Mouse (Mus musculus) lung, adult 2 months (tissue): Measurements from ENCODE around the gene Arap2. TPM values are rescaled to one million over a fixed set of nuclear protein-coding genes. Genes with fewer than 3 reads are reported as not detected.
"Not testable (repeated sequence)": the region's sequence is repeated elsewhere in the genome, so short reads cannot be mapped to it uniquely, and the experiment has no call there.

Experiments used
- DNase-seq: peaks from one replicate; pipeline ENCODE4 v3.0.0; 2022
- H3K4me1 ChIP-seq: fragments of 200-500 bp; 2 replicates; pipeline ENCODE4 v1.6.1; 2011; ENCODE audit warnings: low read length; ENCODE audit not compliant: control insufficient read depth, insufficient read depth
- H3K4me3 ChIP-seq: fragments of 200-500 bp; replicated peaks from 2 replicates; pipeline ENCODE3; 2011; ENCODE audit warnings: low read depth, mild to moderate bottlenecking, control low read depth, low read length; ENCODE audit errors: extremely low read depth
- CTCF ChIP-seq: fragments of 200-500 bp; IDR thresholded peaks from 2 replicates; pipeline ENCODE4 v1.5.1; 2011; ENCODE audit warnings: mild to moderate bottlenecking, low read length, control low read depth; ENCODE audit not compliant: insufficient read depth
- POLR2A ChIP-seq: fragments of 200-500 bp; IDR thresholded peaks from 2 replicates; pipeline ENCODE4 v1.6.1; 2011; ENCODE audit warnings: low read depth, mild to moderate bottlenecking, control low read depth, low read length, borderline replicate concordance; ENCODE audit errors: extremely low read depth
- WGBS: fragments of 180-500 bp; shearing (Covaris S2); methylation state at CpG from one replicate; pipeline ENCODE4 v1.1.7; 2018; 5-methylcytosine and 5-hydroxymethylcytosine counted together
- polyA plus RNA-seq: library from polyadenylated mRNA; depleted of rRNA; stranded (reverse); fragments of >200 nt; gene quantifications from 2 replicates; pipeline ENCODE4 v1.2.3, GENCODE M21; 2012

Gene Arap2
- polyA plus RNA-seq, 1 experiment = 15.8 TPM

DNA sequence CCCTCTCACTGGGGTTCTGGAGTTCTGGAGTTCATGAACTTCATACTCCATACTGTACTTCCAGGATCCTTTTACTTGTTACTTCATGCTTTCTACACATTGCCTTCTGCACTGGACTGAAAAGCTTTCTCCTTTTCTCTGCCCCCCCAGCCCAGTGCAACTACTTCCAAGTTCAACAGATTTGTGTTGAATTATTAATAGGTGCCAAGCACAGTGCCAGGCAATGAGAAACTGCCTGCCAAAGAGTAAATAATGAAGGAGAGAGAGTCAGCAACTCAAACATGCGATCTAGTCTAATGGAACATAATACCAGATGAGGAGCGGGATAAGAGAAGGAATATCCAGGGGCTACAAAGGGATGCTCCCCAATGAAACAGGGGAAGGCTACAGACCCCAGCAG is 17.8 kb downstream of the Arap2 start:
- WGBS = 44% methylated on average over 2 of the region's 2 CpGs
- no peak for DNase-seq
- TF ChIP-seq CTCF (no peak), POLR2A (no peak)
- Histone ChIP-seq H3K4me3 (no peak overlapping the region), H3K4me1 (peaks cover 22% of the 10 kb centered on the region)

DNA sequence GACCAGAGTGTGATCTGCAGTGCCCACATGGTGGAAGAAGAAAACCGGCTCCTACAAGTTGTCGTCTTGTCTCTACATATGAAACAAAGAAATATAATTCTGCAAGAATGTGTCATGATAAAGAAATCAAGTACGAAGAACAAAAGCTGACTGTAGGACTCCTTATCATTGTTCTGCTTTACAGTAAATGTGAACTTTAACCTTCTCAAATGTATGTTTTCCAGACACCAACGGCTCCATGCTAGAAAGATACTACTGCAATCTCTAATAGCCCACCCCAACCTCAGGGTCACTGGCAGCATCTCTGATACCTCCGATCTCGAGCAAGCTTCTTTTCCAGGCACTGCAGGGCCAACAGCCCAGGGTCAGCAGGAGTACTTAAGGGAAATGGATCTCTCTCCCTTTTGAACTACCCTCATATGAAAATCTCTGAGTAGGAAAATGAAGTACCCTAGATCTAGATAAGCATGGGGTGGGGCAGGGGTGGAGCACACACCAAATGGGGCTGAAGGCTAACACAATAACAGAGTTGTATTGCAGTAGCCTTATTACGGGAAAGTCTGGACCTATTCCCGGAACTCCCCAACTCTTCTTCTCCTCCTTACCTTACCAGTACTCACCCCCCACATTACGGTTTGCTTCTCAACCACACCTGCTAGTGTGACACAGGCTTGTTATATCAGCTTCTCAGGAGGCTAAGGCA is 22.6 kb downstream of the Arap2 start:
- TF ChIP-seq POLR2A (no peak), CTCF (no peak)
- peaks cover 14% of the 10 kb centered on the region for H3K4me1 ChIP-seq
- no peak for DNase-seq
- H3K4me3 ChIP-seq = no peak overlapping the region
- 47% methylated on average over 9 of the region's 9 CpGs for WGBS

DNA sequence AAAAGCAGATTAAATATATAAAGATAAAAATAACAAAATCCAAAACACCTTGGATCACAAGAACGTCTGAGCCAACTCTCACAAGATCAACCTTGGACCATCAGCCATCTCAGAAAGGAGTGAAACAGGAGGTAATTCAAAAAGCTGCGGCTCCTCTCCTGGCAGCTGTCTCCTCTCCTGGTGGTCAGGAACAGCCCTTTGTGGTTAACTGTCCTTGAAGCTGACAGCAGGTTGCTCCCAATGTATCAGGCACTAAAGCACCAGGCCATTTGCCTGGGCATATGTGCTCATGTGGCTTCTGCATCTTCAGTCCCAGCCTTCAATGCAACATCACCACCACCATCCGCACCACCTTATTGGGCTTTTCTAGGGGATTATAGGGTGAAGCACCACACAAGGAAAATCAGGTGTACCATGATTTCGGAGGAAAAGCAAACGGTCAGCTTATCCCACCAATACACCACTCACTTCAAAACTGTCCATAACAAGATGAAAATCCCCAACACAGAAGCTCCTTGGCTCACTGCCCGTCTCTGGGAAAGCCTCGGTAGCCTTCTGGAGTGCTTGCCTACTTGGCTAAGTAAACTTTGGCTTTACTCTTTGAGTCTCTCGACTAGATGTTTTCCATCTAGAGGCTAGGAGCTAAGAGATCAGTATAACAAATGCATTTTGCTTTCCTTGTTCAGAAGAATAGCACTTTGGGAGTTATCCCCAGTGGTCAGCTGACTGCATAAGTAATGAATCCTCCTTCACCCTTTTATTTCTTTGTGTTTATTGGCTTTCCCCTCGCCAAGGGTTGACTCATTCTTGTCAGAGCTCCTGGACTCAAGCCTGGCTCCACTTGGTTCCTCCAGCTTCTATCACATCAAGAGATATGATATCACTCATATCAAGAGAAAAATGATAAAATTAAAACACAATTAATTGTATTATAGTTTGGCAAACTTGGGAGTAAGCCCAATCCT is 26.2 kb downstream of the Arap2 start:
- no peak for DNase-seq
- peaks cover 9% of the 10 kb centered on the region for H3K4me1 ChIP-seq
- TF ChIP-seq POLR2A (no peak), CTCF (no peak)
- WGBS = 56% methylated on average over 9 of the region's 9 CpGs
- H3K4me3 ChIP-seq = no peak overlapping the region

DNA sequence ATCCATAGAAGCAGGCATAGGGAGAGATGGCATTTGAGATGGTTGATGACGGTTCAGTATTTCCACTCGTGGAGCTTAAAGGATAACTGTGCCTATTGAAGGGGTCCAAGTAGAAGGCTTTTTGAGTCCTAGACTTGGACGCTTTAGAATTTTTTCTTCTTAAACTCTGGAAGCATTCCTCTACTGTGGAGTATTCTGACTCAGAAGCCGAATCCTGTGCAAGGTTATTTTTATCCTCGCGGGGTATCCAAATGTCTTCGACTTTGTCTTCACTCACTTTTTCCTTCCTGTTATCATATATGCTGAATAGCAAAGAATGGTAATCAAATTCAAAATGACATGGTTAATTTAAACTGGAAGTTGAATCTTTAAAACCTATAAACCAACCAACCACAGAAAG is 35.4 kb downstream of the Arap2 start:
- DNase-seq, H3K4me3 ChIP-seq, H3K4me1 ChIP-seq: not testable (repeated sequence)
- 89% methylated on average over 7 of the region's 7 CpGs for WGBS

DNA sequence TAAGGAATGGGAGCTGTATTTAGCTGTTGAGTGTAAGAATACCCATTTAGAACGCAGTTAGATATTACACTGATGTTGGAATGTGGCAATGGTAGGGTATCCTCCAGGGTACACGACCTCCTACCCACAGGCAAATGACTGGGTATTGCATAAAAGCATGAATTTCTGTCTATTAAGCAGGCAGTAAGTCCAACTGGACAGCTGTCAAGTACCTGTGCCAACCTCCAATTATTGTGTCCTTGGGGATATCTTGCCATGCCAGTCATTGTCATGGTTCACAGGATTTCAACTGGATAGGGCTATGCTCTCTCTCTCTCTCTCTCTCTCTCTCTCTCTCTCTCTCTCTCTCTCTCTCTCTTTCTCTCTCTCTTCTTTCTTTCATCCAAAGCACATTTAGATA is 40.4 kb downstream of the Arap2 start:
- no peak for TF ChIP-seq CTCF
- TF ChIP-seq POLR2A = no peak
- 79% methylated on average over 2 of the region's 2 CpGs for WGBS
- H3K4me3 ChIP-seq = no peak overlapping the region
- DNase-seq = no peak
- H3K4me1 ChIP-seq = peaks cover 7% of the 10 kb centered on the region; the same call in 1 of the 2 replicates

DNA sequence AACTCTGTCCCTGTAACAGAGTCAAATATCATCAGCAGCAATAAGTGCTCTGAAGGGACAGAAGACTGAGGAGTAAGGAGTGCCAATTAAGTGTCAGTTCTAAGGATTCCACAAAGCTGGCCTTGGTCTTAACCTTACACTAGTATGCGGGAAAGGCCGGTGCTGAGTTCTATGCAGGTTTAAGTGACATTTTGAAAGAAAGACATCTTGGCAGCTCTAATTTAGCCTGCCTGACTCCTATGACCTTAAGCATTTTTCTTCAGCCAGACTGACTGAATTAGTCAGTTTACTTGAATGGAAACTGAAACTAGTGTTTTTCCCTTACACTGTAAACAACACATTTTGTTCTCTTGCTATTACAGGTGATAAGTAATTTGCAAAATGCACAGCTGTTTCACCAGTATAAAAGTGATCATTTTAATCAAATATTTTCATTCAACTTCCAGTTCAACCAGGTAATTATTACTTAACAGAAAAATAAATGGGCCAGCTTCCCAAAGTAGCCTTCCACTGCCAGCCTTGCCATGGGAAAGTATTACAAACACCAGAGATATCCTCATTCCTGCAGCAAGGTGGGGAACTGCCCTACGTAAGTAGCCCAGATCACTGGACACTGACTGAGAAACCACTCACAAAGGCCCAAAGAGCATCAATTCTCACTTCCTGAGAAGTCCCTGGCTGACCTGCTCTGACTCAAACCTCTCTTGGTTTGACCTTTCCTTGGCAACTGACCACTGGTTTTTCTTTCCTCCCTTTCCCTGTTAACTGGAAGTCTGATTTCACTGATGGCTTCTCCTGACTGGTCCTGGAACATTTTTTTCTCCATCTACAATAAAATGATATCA is 42.5 kb downstream of the Arap2 start:
- no peak for TF ChIP-seq POLR2A
- TF ChIP-seq CTCF = no peak
- 58% methylated on average over 3 of the region's 3 CpGs for WGBS
- DNase-seq = no peak
- Histone ChIP-seq H3K4me1 (peaks cover 7% of the 10 kb centered on the region; the same call in 1 of the 2 replicates), H3K4me3 (no peak overlapping the region)

DNA sequence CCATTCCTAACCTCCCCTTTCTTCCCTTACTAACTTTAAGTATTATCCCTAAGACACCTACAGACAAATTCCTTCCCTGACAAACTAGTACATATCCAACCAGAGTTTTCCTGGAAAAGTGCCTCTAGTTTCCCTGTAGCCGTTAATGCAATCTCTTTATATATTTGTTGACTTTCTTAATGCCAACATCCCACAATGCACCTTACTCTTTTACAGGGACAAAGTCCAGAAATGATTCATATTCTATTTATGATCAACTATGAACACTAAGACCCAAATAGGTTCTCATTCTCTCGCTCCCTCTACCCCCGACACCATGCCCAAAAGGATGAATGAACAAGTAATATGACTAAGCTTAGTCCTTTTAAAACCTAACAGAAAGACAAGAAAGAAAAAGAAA is 49.5 kb downstream of the Arap2 start:
- WGBS = 75% methylated on average over 3 of the region's 3 CpGs
- H3K4me1 ChIP-seq = peaks cover 3% of the 10 kb centered on the region
- no peak overlapping the region for H3K4me3 ChIP-seq
- no peak for DNase-seq
- TF ChIP-seq POLR2A (no peak), CTCF (no peak)

DNA sequence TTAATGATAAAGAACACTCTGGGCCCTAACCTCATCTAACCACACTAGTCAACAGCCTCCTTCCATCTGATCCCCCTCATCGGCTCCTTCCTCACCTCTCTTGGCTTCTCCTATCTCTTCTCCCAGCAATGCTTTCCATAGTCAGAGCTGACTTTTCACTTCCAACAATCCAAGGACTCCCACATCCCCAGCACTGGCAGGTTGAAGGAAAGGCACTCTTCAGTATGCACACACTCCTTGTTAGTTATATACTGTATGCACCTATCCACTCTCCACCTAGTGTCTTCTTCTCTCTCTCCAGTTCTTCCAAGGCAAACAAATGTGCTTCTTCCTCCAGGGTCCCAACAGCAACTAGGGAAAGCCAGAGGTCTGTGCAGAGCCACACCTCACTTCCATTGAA is 50.0 kb downstream of the Arap2 start:
- DNase-seq = no peak
- 48% methylated on average over 1 of the region's 1 CpGs for WGBS
- Histone ChIP-seq H3K4me3 (no peak overlapping the region), H3K4me1 (peaks cover 3% of the 10 kb centered on the region)
- TF ChIP-seq CTCF (no peak), POLR2A (no peak)

DNA sequence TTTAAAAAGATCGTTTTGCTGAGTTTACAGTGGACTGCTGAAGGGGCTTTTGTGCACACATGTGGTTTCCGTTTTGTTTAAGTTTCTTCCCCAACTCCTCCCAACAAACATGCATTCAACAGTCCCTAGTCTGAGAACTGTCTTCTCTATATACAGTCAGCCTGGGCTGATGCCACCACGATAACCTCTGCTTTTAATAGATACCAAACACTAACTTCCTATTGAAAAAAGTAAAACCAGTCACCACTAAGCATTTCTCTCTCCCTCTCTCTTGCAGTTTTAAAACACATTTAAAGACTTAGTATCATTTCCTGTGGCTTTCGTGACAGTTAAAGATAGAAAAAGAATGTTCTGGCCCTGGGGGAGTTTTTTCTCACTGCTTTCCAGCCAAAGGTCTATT is 50.5 kb downstream of the Arap2 start:
- Histone ChIP-seq H3K4me1 (peaks cover 3% of the 10 kb centered on the region), H3K4me3 (no peak overlapping the region)
- no peak for DNase-seq
- TF ChIP-seq POLR2A (no peak), CTCF (no peak)
- WGBS = 29% methylated on average over 4 of the region's 4 CpGs
